Mouse (Mus musculus) MEL (cell line): ENCODE measurements around the gene Lrrc73. TPM values are rescaled to one million over a fixed set of nuclear protein-coding genes. Genes with fewer than 3 reads are reported as not detected.

Source experiments
- DNase-seq: peaks from one replicate; pipeline ENCODE4 v3.0.0; 2011; ENCODE audit warnings: low read depth, low spot score
- H3K27ac ChIP-seq: 2 replicates; pipeline ENCODE4 v1.5.1; 2012; ENCODE audit warnings: low read depth, mild to moderate bottlenecking, control low read depth, low read length, moderate library complexity; ENCODE audit not compliant: control insufficient read depth
- H3K27me3 ChIP-seq, 2 experiments: fragments of 150-350 bp in 1 of 2; sonication (generic) in 1 of 2; 2 replicates each; pipeline ENCODE4 v1.6.1; 2012; ENCODE audit warnings: low read length in 2 of 2, mild to moderate bottlenecking in 2 of 2, improper control_type of control experiment in 1 of 2, moderate library complexity in 1 of 2; ENCODE audit not compliant: insufficient read depth in 2 of 2, control insufficient read depth in 1 of 2
- H3K36me3 ChIP-seq, 2 experiments: 2 replicates each; pipeline ENCODE4 v1.6.1; 2012 to 2014; ENCODE audit warnings: low read length in 2 of 2, improper control_type of control experiment in 1 of 2, inconsistent platforms in 1 of 2, mild to moderate bottlenecking in 1 of 2; ENCODE audit not compliant: insufficient read depth in 2 of 2, control insufficient read depth in 1 of 2
- H3K4me1 ChIP-seq, 2 experiments: fragments of 150-350 bp in 1 of 2; sonication (generic) in 1 of 2; 2 replicates each; pipeline ENCODE4 v1.6.1; 2012; ENCODE audit warnings: low read length in 2 of 2, improper control_type of control experiment in 1 of 2, mild to moderate bottlenecking in 1 of 2; ENCODE audit not compliant: insufficient read depth in 2 of 2, control insufficient read depth in 1 of 2
- H3K4me3 ChIP-seq, 2 experiments: fragments of 150-350 bp in 1 of 2; sonication (generic) in 1 of 2; 2 replicates each; pipeline ENCODE4 v1.5.1; 2012; ENCODE audit warnings: low read depth in 2 of 2, low read length in 2 of 2, mild to moderate bottlenecking in 2 of 2, moderate library complexity in 2 of 2, control low read depth in 1 of 2, improper control_type of control experiment in 1 of 2; ENCODE audit not compliant: control insufficient read depth in 1 of 2, insufficient read depth in 1 of 2
- H3K79me2 ChIP-seq: 2 replicates; pipeline ENCODE4 v1.6.1; 2012; ENCODE audit warnings: mild to moderate bottlenecking, low read length, moderate library complexity; ENCODE audit not compliant: control insufficient read depth, poor library complexity, insufficient read depth
- H3K9ac ChIP-seq: 2 replicates; pipeline ENCODE4 v1.6.1; 2012; ENCODE audit warnings: low read depth, mild to moderate bottlenecking, control low read depth, low read length, moderate library complexity; ENCODE audit not compliant: control insufficient read depth, poor library complexity, severe bottlenecking
- H3K9me3 ChIP-seq: fragments of 150-350 bp; sonication (generic); replicated peaks from 2 replicates; pipeline ENCODE4 v1.6.1; 2012; ENCODE audit warnings: mild to moderate bottlenecking, low read length, improper control_type of control experiment, moderate library complexity; ENCODE audit not compliant: insufficient read depth
- BHLHE40 ChIP-seq: IDR thresholded peaks from 2 replicates; pipeline ENCODE4 v1.6.1; 2012; ENCODE audit warnings: low read depth, mild to moderate bottlenecking, inconsistent platforms, low read length, improper control_type of control experiment, borderline replicate concordance
- CHD2 ChIP-seq: IDR thresholded peaks from 2 replicates; pipeline ENCODE4 v1.6.1; 2011; ENCODE audit warnings: low read length, improper control_type of control experiment
- ELF1 ChIP-seq: IDR thresholded peaks from 2 replicates; pipeline ENCODE4 v1.6.1; 2014; ENCODE audit warnings: low read depth, mild to moderate bottlenecking, inconsistent platforms, low read length, improper control_type of control experiment, moderate library complexity
- ETS1 ChIP-seq: IDR thresholded peaks from 2 replicates; pipeline ENCODE4 v1.6.1; 2012; ENCODE audit warnings: low read depth, mild to moderate bottlenecking, inconsistent platforms, low read length, improper control_type of control experiment, moderate library complexity
- GATA1 ChIP-seq: IDR thresholded peaks from 2 replicates; pipeline ENCODE4 v1.6.1; 2011; ENCODE audit warnings: low read depth, low read length, improper control_type of control experiment
- MAFK ChIP-seq: IDR thresholded peaks from 2 replicates; pipeline ENCODE4 v1.6.1; 2011; ENCODE audit warnings: low read depth, mild to moderate bottlenecking, low read length, improper control_type of control experiment, borderline replicate concordance
- MEF2A ChIP-seq: IDR thresholded peaks from 2 replicates; pipeline ENCODE4 v1.6.1; 2014; ENCODE audit warnings: low read depth, mild to moderate bottlenecking, inconsistent platforms, low read length, improper control_type of control experiment; ENCODE audit not compliant: poor library complexity, insufficient replicate concordance, severe bottlenecking; ENCODE audit errors: extremely low read depth
- MXI1 ChIP-seq: IDR thresholded peaks from 2 replicates; pipeline ENCODE4 v1.6.1; 2011; ENCODE audit warnings: mild to moderate bottlenecking, low read depth, low read length, improper control_type of control experiment
- MYB ChIP-seq: IDR thresholded peaks from 2 replicates; pipeline ENCODE4 v1.6.1; 2011; ENCODE audit warnings: mild to moderate bottlenecking, low read depth, low read length, improper control_type of control experiment
- NELFE ChIP-seq: IDR thresholded peaks from 2 replicates; pipeline ENCODE4 v1.6.1; 2011; ENCODE audit warnings: low read depth, low read length, improper control_type of control experiment
- POLR2A ChIP-seq, 2 experiments: IDR thresholded peaks; 2 replicates each; pipeline ENCODE4 v1.6.1; 2011 to 2012; ENCODE audit warnings: low read length in 2 of 2, mild to moderate bottlenecking in 2 of 2, control low read depth in 1 of 2, improper control_type of control experiment in 1 of 2, low read depth in 1 of 2, moderate library complexity in 1 of 2; ENCODE audit not compliant: control insufficient read depth in 1 of 2, insufficient read depth in 1 of 2, poor library complexity in 1 of 2
- POLR2AphosphoS2 ChIP-seq: IDR thresholded peaks from 2 replicates; pipeline ENCODE4 v1.6.1; 2011; ENCODE audit warnings: low read length, improper control_type of control experiment
- POLR2AphosphoS5 ChIP-seq: IDR thresholded peaks from 2 replicates; pipeline ENCODE4 v1.6.1; 2012; ENCODE audit warnings: low read depth, borderline replicate concordance, mild to moderate bottlenecking, inconsistent platforms, low read length, moderate library complexity, mixed read lengths
- RAD21 ChIP-seq: IDR thresholded peaks from 2 replicates; pipeline ENCODE4 v1.6.1; 2011; ENCODE audit warnings: mild to moderate bottlenecking, low read depth, low read length, improper control_type of control experiment
- RCOR1 ChIP-seq: IDR thresholded peaks from 2 replicates; pipeline ENCODE4 v1.6.1; 2012; ENCODE audit warnings: low read depth, mild to moderate bottlenecking, inconsistent platforms, low read length, improper control_type of control experiment
- SIN3A ChIP-seq: IDR thresholded peaks from 2 replicates; pipeline ENCODE4 v1.6.1; 2012; ENCODE audit warnings: low read length, improper control_type of control experiment, inconsistent platforms
- TCF12 ChIP-seq: IDR thresholded peaks from 2 replicates; pipeline ENCODE4 v1.6.1; 2014; ENCODE audit warnings: low read depth, mild to moderate bottlenecking, inconsistent platforms, low read length, improper control_type of control experiment, moderate library complexity
- UBTF ChIP-seq: IDR thresholded peaks from 2 replicates; pipeline ENCODE4 v1.6.1; 2012; ENCODE audit warnings: low read depth, mild to moderate bottlenecking, inconsistent platforms, low read length, improper control_type of control experiment, moderate library complexity, borderline replicate concordance; ENCODE audit not compliant: insufficient read depth
- ZMIZ1 ChIP-seq: IDR thresholded peaks from 2 replicates; pipeline ENCODE4 v1.6.1; 2012; ENCODE audit warnings: low read depth, mild to moderate bottlenecking, inconsistent platforms, low read length, improper control_type of control experiment, moderate library complexity
- polyA plus RNA-seq, 2 experiments: library from polyadenylated mRNA; stranded (reverse) in 1 of 2; unstranded in 1 of 2; fragments of >175 nt in 1 of 2; fragments of >200 nt in 1 of 2; gene quantifications; 2 replicates each; pipeline versions ENCODE4 v1.2.1 to v1.2.4; 2012; ENCODE audit warnings: low replicate concordance in 2 of 2, low read depth in 1 of 2; ENCODE audit not compliant: insufficient read length in 2 of 2, insufficient read depth in 1 of 2, missing spikeins in 1 of 2
- total RNA-seq: library from RNA; depleted of rRNA; stranded (reverse); fragments of 300-350 nt; gene quantifications from 2 replicates; pipeline ENCODE4 v1.2.3, GENCODE M21; 2012

The Lrrc73 gene
- total and polyA plus RNA-seq, 3 experiments: 1.2 to 3.5 TPM; not detected in 1

- H3K9ac ChIP-seq: no peak overlapping the region
- peaks cover 11% of the 10 kb centered on the region for H3K79me2 ChIP-seq
- H3K4me1 ChIP-seq: peaks cover 2 to 7% of the 10 kb centered on the region in 2 experiments
- no peak overlapping the region for H3K4me3 ChIP-seq
- H3K36me3 ChIP-seq: peaks cover 12 to 16% of the 10 kb centered on the region in 2 experiments
- no peak overlapping the region for H3K27ac ChIP-seq
- H3K27me3 ChIP-seq: no peaks in the 10 kb centered on the region
- TF ChIP-seq CHD2 (no peak), NELFE (no peak), MEF2A (no peak), TCF12 (no peak), GATA1 (no peak), ETS1 (no peak), MXI1 (no peak), MYB (no peak), POLR2AphosphoS5 (no peak)
- no peak for DNase-seq
- H3K9me3 ChIP-seq: no peaks in the 10 kb centered on the region
These were observed 11.1 kb upstream of the Lrrc73 start for GRCm38 (mm10) chr17:46242274-46242673.

GRCm38 (mm10) chr17:46242993-46243392 is 10.3 kb upstream of the Lrrc73 start:
- Histone ChIP-seq H3K9me3 (no peaks in the 10 kb centered on the region), H3K27ac (no peak overlapping the region), H3K4me1 (peaks cover 0 to 6% of the 10 kb centered on the region in 2 experiments; a peak in 2 of 4 replicates), H3K4me3 (no peak overlapping the region), H3K9ac (no peak overlapping the region), H3K27me3 (no peaks in the 10 kb centered on the region), H3K79me2 (peaks cover 17% of the 10 kb centered on the region)
- DNase-seq: no peak
- TF ChIP-seq SIN3A (no peak), POLR2AphosphoS2 (peak; percentile 31; the same call in 1 of the 2 replicates)
- TF ChIP-seq, all 39 proteins: peak for 1
- peaks cover 10% of the 10 kb centered on the region in 2 experiments for H3K36me3 ChIP-seq

DNA sequence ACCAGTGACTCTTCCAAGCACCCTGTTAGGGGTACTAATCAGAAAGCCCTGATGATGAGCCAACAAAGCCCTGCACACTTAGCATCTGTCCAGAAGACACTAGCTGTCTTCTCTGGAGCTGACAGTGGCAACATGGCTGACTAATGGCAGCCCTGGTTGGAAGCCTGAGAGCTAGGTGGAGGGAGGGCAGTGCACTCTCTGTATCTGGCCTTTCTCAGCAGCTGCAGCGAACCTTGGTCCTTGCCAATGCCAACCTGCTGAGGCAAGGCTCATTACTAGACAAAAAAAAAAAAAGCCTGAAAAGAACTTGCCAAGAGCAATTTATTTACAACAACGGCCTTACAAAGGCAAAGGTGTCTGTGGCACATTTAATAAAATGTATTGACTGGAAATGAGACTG is 9.7 kb upstream of the Lrrc73 start:
- Histone ChIP-seq H3K36me3 (peaks cover 10% of the 10 kb centered on the region in 2 experiments), H3K27ac (no peak overlapping the region), H3K9ac (no peak overlapping the region), H3K4me3 (no peak overlapping the region), H3K9me3 (no peaks in the 10 kb centered on the region), H3K4me1 (peaks cover 0 to 6% of the 10 kb centered on the region in 2 experiments; a peak in 2 of 4 replicates), H3K27me3 (no peaks in the 10 kb centered on the region), H3K79me2 (peaks cover 23% of the 10 kb centered on the region)
- peak; percentile 17 for TF ChIP-seq ZMIZ1
- no peak for TF ChIP-seq RAD21
- no peak for TF ChIP-seq RCOR1
- TF ChIP-seq UBTF: no peak
- peak; percentile 10; the same call in 1 of the 2 replicates for TF ChIP-seq POLR2AphosphoS2
- no peak for TF ChIP-seq MAFK
- TF ChIP-seq BHLHE40: no peak
- no peak for TF ChIP-seq ELF1
- no peak for TF ChIP-seq POLR2AphosphoS5
- no peak; a peak in 1 of 4 replicates for TF ChIP-seq POLR2A (IDR thresholded peaks at IDR 0.05; ENCODE audit: control insufficient read depth in 1 of 2, insufficient read depth in 1 of 2, low read depth in 1 of 2, low read length in 2 of 2, poor library complexity in 1 of 2)
- TF ChIP-seq MEF2A: no peak
- no peak for DNase-seq
